Mouse (Mus musculus) ovary, postnatal 10 days (tissue): ENCODE measurements around the gene Rab22a.
"Not testable (repeated sequence)": the region's sequence is repeated elsewhere in the genome, so short reads cannot be mapped to it uniquely, and the experiment has no call there.

ENCODE experiments used
- DNase-seq: peaks from one replicate; pipeline ENCODE4 v3.0.0; 2022; ENCODE audit warnings: low spot score

The Rab22a gene

GRCm38 (mm10) chr2:173659057-173659925 is at the start of gene Rab22a:
Rab22a (plus strand) TSS chr2:173659760.
- DNase-seq: peak; percentile 88

GRCm38 (mm10) chr2:173615378-173616081 is 44.0 kb upstream of the Rab22a start:
- DNase-seq: no peak

- DNase-seq: no peak
These were observed 43.4 kb upstream of the Rab22a start for GRCm38 (mm10) chr2:173616156-173616555.

GRCm38 (mm10) chr2:173619132-173619531 is 40.4 kb upstream of the Rab22a start:
- DNase-seq: no peak

- no peak for DNase-seq
These were observed 38.9 kb upstream of the Rab22a start for GRCm38 (mm10) chr2:173620645-173621044.

- DNase-seq: no peak
These were observed 37.4 kb upstream of the Rab22a start for GRCm38 (mm10) chr2:173622173-173622601.

GRCm38 (mm10) chr2:173624667-173625066 is 34.9 kb upstream of the Rab22a start:
- DNase-seq: no peak

GRCm38 (mm10) chr2:173625786-173626185 is 33.8 kb upstream of the Rab22a start:
- no peak for DNase-seq

GRCm38 (mm10) chr2:173634106-173634505 is 25.5 kb upstream of the Rab22a start:
- not testable (repeated sequence) for DNase-seq

- no peak for DNase-seq
These were observed 18.2 kb upstream of the Rab22a start for GRCm38 (mm10) chr2:173641370-173641769.

- DNase-seq: no peak
These were observed 17.1 kb upstream of the Rab22a start for GRCm38 (mm10) chr2:173642262-173642999.

- DNase-seq: no peak
These were observed 12.2 kb upstream of the Rab22a start for GRCm38 (mm10) chr2:173647197-173647911.

- no peak for DNase-seq
These were observed 9.8 kb upstream of the Rab22a start for GRCm38 (mm10) chr2:173649762-173650161.

- DNase-seq: no peak
These were observed 6.0 kb upstream of the Rab22a start for GRCm38 (mm10) chr2:173653526-173653925.

- no peak for DNase-seq
These were observed 1.8 kb upstream of the Rab22a start for GRCm38 (mm10) chr2:173657736-173658135.

GRCm38 (mm10) chr2:173658517-173658916 is 1.0 kb upstream of the Rab22a start:
- DNase-seq: no peak

- no peak for DNase-seq
These were observed 545 bp downstream of the Rab22a start for GRCm38 (mm10) chr2:173659926-173660684.

GRCm38 (mm10) chr2:173662255-173662950 is 2.8 kb downstream of the Rab22a start:
- no peak for DNase-seq

GRCm38 (mm10) chr2:173664736-173665135 is 5.2 kb downstream of the Rab22a start:
- no peak for DNase-seq

GRCm38 (mm10) chr2:173665271-173665670 is 5.7 kb downstream of the Rab22a start:
- no peak for DNase-seq
